Mouse (Mus musculus) intestine, embryonic 16.5 days (tissue): ENCODE measurements around the gene Ddost. TPM values are rescaled to one million over a fixed set of nuclear protein-coding genes. Genes with fewer than 3 reads are reported as not detected.

Experiments used
- ATAC-seq: fragments of 200-750 bp; cut with Nextera tagmentation; 2 replicates; pipeline ENCODE4 v1.8.0; 2017; ENCODE audit warnings: moderate TSS enrichment, moderate library complexity
- H3K27ac ChIP-seq: fragments of 300-500 bp; sonication (generic); 2 replicates; pipeline ENCODE4 v1.5.1; 2014; ENCODE audit warnings: mild to moderate bottlenecking, low read length
- H3K27me3 ChIP-seq: fragments of 300-500 bp; sonication (generic); replicated peaks from 2 replicates; pipeline ENCODE4 v1.6.1; 2014; ENCODE audit warnings: low read length, control low read depth, mixed read lengths; ENCODE audit not compliant: control insufficient read depth, insufficient read depth
- H3K36me3 ChIP-seq: fragments of 300-500 bp; sonication (generic); 2 replicates; pipeline ENCODE4 v1.6.1; 2014; ENCODE audit warnings: low read length, control low read depth; ENCODE audit not compliant: control insufficient read depth, insufficient read depth
- H3K4me1 ChIP-seq: fragments of 300-500 bp; sonication (generic); 2 replicates; pipeline ENCODE4 v1.6.1; 2014; ENCODE audit warnings: low read length, control low read depth, mixed read lengths; ENCODE audit not compliant: control insufficient read depth, insufficient read depth
- H3K4me2 ChIP-seq: fragments of 300-500 bp; sonication (generic); 2 replicates; pipeline ENCODE4 v1.6.1; 2014; ENCODE audit warnings: low read depth, low read length, control low read depth
- H3K4me3 ChIP-seq: fragments of 300-500 bp; sonication (generic); 2 replicates; pipeline ENCODE4 v1.5.1; 2014; ENCODE audit warnings: mild to moderate bottlenecking, low read length
- H3K9ac ChIP-seq: fragments of 300-500 bp; sonication (generic); 2 replicates; pipeline ENCODE4 v1.6.1; 2014; ENCODE audit warnings: low read depth, low read length
- H3K9me3 ChIP-seq: fragments of 300-500 bp; sonication (generic); 2 replicates; pipeline ENCODE4 v1.6.1; 2016; ENCODE audit warnings: low read length, control low read depth; ENCODE audit not compliant: control insufficient read depth
- WGBS: fragments of 180-500 bp; shearing (Covaris S2); extraction: QIAGEN DNeasy Blood & Tissue Kit; methylation state at CpG from one replicate; pipeline ENCODE4 v1.1.7; 2014; 5-methylcytosine and 5-hydroxymethylcytosine counted together
- polyA plus RNA-seq: library from polyadenylated mRNA; unstranded; fragments of >200 nt; fragmentation: Nextera tagmentation; extraction: Ambion mirVana; gene quantifications from 2 replicates; pipeline ENCODE4 v1.2.1, GENCODE M21; 2015

The Ddost gene
- polyA plus RNA-seq, 1 experiment from 2014 or later, result 427 TPM

- 74% methylated on average over 8 of the region's 8 CpGs for WGBS
- Histone ChIP-seq H3K4me2 (no peak overlapping the region), H3K9ac (no peak overlapping the region), H3K27me3 (no peaks in the 10 kb centered on the region), H3K36me3 (no peaks in the 10 kb centered on the region), H3K4me3 (no peak overlapping the region), H3K4me1 (peaks cover 11% of the 10 kb centered on the region; the same call in 1 of the 2 replicates), H3K9me3 (no peaks in the 10 kb centered on the region), H3K27ac (no peak overlapping the region)
- ATAC-seq, result no peak
Measured at GRCm38 (mm10) chr4:138341393-138341792, 36.9 kb downstream of the Ddost start.

DNA sequence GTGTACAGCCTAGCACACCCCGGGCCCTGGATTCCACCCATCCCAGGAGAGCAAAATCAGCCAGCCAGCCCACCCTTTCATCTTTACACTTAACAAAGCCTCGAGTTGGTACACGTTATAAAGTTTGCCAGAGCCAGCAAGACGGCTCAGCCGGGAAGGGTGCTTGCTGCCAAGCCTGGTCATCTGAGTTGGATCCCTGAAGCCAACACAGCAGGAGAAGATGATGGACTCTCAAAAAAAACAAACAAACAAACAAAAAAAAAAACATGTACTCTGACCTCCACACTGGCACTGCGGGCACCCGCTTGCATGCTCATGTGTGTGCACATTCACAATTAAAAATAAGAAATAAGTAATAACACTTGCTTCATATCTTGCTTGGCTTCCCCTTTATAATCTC, 37.5 kb downstream of the Ddost start:
- peak overlapping the region; percentile 92 for H3K27ac ChIP-seq
- no peaks in the 10 kb centered on the region for H3K9me3 ChIP-seq
- no peak overlapping the region for H3K9ac ChIP-seq
- WGBS, result 74% methylated on average over 7 of the region's 7 CpGs
- no peaks in the 10 kb centered on the region for H3K27me3 ChIP-seq
- ATAC-seq, result no peak
- H3K4me1 ChIP-seq, result peaks cover 11% of the 10 kb centered on the region; the same call in 1 of the 2 replicates
- H3K36me3 ChIP-seq, result no peaks in the 10 kb centered on the region
- H3K4me3 ChIP-seq, result no peak overlapping the region
- no peak overlapping the region for H3K4me2 ChIP-seq

DNA sequence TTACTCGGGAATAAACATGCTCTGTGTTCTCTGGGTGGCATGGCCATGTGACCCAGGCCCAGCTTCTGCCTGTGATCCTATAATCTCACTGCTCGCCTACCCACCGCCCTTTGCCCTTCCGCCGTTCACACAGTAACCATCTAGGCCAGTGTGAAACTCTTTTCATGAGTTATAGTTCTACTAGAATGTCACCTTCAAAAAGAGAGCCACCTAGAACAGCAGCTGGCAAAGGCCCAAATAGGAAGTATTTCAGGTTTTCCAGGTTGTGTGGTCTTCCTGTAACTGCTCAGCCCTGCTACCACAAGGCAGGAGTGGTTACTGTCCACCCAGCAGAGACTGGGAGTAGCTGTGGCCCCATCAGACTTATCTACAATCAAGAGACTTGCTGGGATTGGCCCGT, 38.2 kb downstream of the Ddost start:
- H3K4me2 ChIP-seq, result no peak overlapping the region; the same call in 1 of the 2 replicates
- H3K9ac ChIP-seq, result peak overlapping the region; percentile 39; the same call in 1 of the 2 replicates
- peak overlapping the region; percentile 92 for H3K27ac ChIP-seq
- H3K36me3 ChIP-seq, result no peaks in the 10 kb centered on the region
- peaks cover 11% of the 10 kb centered on the region; the same call in 1 of the 2 replicates for H3K4me1 ChIP-seq
- 52% methylated on average over 6 of the region's 6 CpGs for WGBS
- no peak overlapping the region for H3K4me3 ChIP-seq
- no peaks in the 10 kb centered on the region for H3K9me3 ChIP-seq
- peak; percentile 97 for ATAC-seq
- H3K27me3 ChIP-seq, result no peaks in the 10 kb centered on the region

DNA sequence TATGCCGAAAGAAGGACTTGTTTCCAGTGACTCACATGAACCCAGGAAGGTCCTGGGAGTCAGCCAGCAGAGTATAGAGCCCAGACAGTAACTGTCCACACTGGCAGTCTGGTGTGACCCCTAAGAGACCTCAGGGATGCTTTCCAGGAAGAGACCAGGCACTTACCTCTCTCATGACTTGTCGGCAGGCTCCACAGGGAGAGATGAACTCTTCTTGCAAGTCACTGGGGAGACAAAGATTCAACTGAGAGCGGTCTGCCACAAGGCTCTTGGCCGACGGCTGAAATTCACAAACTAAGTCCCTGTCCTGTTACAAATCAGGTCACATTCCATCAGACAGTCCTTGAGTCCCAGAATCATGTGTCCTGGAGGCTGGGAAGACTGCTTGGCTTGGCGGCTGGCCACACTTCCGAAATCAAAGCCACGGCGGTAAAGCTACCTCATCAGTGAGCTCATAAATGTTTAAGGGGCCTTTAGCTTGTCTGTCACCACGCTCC, 38.9 kb downstream of the Ddost start:
- Histone ChIP-seq H3K4me3 (no peak overlapping the region), H3K36me3 (no peaks in the 10 kb centered on the region), H3K9ac (peak overlapping the region; percentile 39; the same call in 1 of the 2 replicates), H3K27me3 (no peaks in the 10 kb centered on the region), H3K4me2 (no peak overlapping the region), H3K9me3 (no peaks in the 10 kb centered on the region), H3K27ac (peak overlapping the region; percentile 92), H3K4me1 (peaks cover 11% of the 10 kb centered on the region; the same call in 1 of the 2 replicates)
- WGBS, result 61% methylated on average over 10 of the region's 10 CpGs
- ATAC-seq, result no peak

- no peaks in the 10 kb centered on the region for H3K9me3 ChIP-seq
- no peak for ATAC-seq
- peaks cover 11% of the 10 kb centered on the region; the same call in 1 of the 2 replicates for H3K4me1 ChIP-seq
- H3K9ac ChIP-seq, result no peak overlapping the region
- no peaks in the 10 kb centered on the region for H3K27me3 ChIP-seq
- no peak overlapping the region for H3K4me2 ChIP-seq
- H3K36me3 ChIP-seq, result no peaks in the 10 kb centered on the region
- no peak overlapping the region for H3K27ac ChIP-seq
- H3K4me3 ChIP-seq, result no peak overlapping the region
- WGBS, result 80% methylated on average over 9 of the region's 9 CpGs
Measured at GRCm38 (mm10) chr4:138344891-138345545, 40.5 kb downstream of the Ddost start.

- Histone ChIP-seq H3K4me2 (no peak overlapping the region), H3K9ac (no peak overlapping the region), H3K36me3 (no peaks in the 10 kb centered on the region), H3K4me3 (no peak overlapping the region), H3K27me3 (no peaks in the 10 kb centered on the region), H3K9me3 (no peaks in the 10 kb centered on the region), H3K27ac (no peak overlapping the region), H3K4me1 (peaks cover 9% of the 10 kb centered on the region; the same call in 1 of the 2 replicates)
- ATAC-seq, result no peak
- WGBS, result 81% methylated on average over 1 of the region's 1 CpGs
Measured at GRCm38 (mm10) chr4:138347280-138347679, 42.8 kb downstream of the Ddost start.

- no peak overlapping the region for H3K4me2 ChIP-seq
- no peaks in the 10 kb centered on the region for H3K4me1 ChIP-seq
- WGBS, result 78% methylated on average over 7 of the region's 7 CpGs
- no peaks in the 10 kb centered on the region for H3K36me3 ChIP-seq
- no peak overlapping the region for H3K27ac ChIP-seq
- no peak overlapping the region for H3K4me3 ChIP-seq
- H3K27me3 ChIP-seq, result no peaks in the 10 kb centered on the region
- H3K9ac ChIP-seq, result no peak overlapping the region
- H3K9me3 ChIP-seq, result no peaks in the 10 kb centered on the region
- no peak for ATAC-seq
Measured at GRCm38 (mm10) chr4:138348716-138349115, 44.2 kb downstream of the Ddost start.

DNA sequence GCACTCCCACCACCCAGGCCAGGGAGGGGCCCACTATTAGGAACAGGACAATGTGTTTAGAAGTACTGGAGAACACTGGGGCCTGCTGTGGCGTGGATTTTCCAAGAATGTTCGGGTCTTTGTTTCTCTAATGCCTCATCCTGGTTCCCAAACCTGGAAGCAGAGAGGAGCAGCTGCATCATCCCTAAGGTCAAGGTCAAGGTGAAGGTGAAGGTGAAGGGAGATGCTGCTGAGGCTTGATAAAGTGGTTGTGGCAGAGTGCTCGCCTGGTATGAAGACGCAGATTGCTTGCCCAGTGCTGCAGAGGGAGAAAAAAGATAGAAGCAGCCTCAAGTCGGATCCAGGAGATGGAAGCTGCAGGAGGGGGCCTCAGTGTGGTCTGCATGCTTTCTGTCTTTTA, 47.3 kb downstream of the Ddost start:
- H3K9me3 ChIP-seq, result no peaks in the 10 kb centered on the region
- no peaks in the 10 kb centered on the region for H3K27me3 ChIP-seq
- 82% methylated on average over 5 of the region's 5 CpGs for WGBS
- no peak overlapping the region for H3K9ac ChIP-seq
- no peak overlapping the region for H3K4me2 ChIP-seq
- ATAC-seq, result no peak
- no peaks in the 10 kb centered on the region for H3K36me3 ChIP-seq
- no peak overlapping the region for H3K4me3 ChIP-seq
- no peak overlapping the region for H3K27ac ChIP-seq
- H3K4me1 ChIP-seq, result no peaks in the 10 kb centered on the region

DNA sequence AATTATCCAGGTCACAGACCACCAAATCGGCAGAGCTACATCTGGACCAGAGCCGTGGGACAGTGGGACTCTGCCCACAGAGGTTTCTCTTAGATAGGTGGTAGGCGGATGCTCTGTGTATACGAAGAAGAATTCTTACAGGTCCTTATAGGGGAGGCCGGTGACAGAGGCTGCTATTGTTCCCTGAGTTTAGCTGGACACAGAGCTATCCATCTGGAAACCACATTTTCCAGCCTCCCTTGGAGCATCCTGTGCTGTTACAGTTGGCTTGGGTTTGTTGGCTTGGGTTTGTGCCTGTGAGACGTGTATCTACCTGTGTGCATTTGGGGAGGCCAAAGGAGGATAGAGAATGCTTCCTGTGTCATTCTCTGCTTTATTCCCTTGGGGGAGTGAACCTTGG, 48.2 kb downstream of the Ddost start:
- no peak overlapping the region for H3K4me3 ChIP-seq
- H3K4me1 ChIP-seq, result no peaks in the 10 kb centered on the region
- H3K27ac ChIP-seq, result no peak overlapping the region
- no peak overlapping the region for H3K4me2 ChIP-seq
- WGBS, result 88% methylated on average over 6 of the region's 6 CpGs
- no peaks in the 10 kb centered on the region for H3K27me3 ChIP-seq
- no peaks in the 10 kb centered on the region for H3K9me3 ChIP-seq
- H3K36me3 ChIP-seq, result no peaks in the 10 kb centered on the region
- no peak overlapping the region for H3K9ac ChIP-seq
- no peak for ATAC-seq
